Mouse (Mus musculus): ENCODE measurements around the gene Prom1. TPM values are rescaled to one million over a fixed set of nuclear protein-coding genes. Genes with fewer than 3 reads are reported as not detected.
"Not testable (repeated sequence)": the region's sequence is repeated elsewhere in the genome, so short reads cannot be mapped to it uniquely, and the experiment has no call there.

Prom1 gene
- total RNA-seq (2014; rRNA removed) (13.5 and 18.3 TPM in 2 replicates), polyA plus RNA-seq (2012; rRNA removed) (1.8 and 3.5 TPM in 2 replicates)

DNA sequence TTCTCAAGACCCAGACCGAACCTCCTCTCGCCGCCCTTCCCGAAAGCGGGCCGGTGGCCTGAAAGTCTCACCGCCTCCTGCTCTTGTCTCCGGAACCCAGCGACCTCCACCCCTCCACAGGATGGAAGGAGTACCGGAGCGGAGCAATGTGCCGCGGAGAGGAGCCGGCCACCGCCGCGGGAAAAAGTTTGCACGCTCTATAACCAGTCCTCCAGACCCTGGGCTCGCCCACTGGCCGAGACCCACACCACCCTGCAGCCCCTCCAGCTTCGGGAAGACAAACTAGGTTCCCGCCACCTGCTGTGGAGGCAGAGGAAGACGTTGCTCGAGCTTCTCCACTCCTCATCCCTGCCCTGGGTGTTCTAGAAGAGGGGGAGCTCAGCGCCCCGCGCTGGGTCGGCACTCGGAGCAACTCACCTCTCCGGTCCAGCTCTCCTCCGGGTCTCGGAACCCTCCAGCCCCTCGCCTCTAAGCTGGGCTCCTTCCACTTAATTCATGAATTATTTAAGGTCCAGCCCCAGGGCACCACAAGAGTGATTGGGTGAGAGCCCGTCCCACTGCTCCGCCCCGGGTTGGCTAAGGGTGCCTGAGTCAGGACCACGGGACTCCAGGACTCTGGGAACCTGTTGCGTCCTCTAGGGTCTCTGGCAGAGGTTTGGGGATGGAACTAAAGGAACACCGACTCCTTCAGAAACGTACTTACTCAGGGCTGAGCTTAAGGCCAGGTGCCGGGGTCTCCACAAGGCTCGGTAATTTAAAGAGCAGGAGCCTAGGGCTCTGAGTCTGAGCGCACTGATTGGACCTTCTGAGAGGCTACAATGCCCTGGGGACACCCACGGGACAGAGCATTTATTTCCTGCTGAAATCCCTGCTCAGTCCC is at the start of gene Prom1:
Gene Prom1, minus strand, starts transcription at position 802 of the 880 bp plus-strand sequence.
- no peak for TF ChIP-seq CTCF (IDR thresholded peaks at IDR 0.05; ENCODE audit: low read depth, low read length)
- TF ChIP-seq POLR2A (IDR thresholded peaks at IDR 0.05; ENCODE audit: extremely low read depth, insufficient read depth, low read length): no peak
- Histone ChIP-seq H3K4me3 (ENCODE audit: insufficient read depth, low read depth, low read length) (peak within 1 kb of the TSS; percentile 35; the same call in 1 of the 2 replicates), H3K36me3 (ENCODE audit: control insufficient read depth, insufficient read depth, low read length) (no peaks in the 10 kb centered on the region), H3K27ac (replicated peaks; ENCODE audit: insufficient read depth, low read depth, low read length) (no peak within 1 kb of the TSS), H3K9ac (ENCODE audit: low read depth, low read length) (peak within 1 kb of the TSS; percentile 8; the same call in 1 of the 2 replicates), H3K79me2 (ENCODE audit: control insufficient read depth, insufficient read depth, low read length) (no peaks in the 10 kb centered on the region), H3K27me3 (ENCODE audit: control insufficient read depth, insufficient read depth, low read length) (peaks cover 16% of the 10 kb centered on the region), H3K4me1 (ENCODE audit: control insufficient read depth, insufficient read depth, low read length) (peaks cover 18% of the 10 kb centered on the region)
- no peak for DNase-seq (ENCODE audit: extremely low read depth, low read depth, low spot score)
- 5% methylated on average over 44 of the region's 44 CpGs for WGBS

DNA sequence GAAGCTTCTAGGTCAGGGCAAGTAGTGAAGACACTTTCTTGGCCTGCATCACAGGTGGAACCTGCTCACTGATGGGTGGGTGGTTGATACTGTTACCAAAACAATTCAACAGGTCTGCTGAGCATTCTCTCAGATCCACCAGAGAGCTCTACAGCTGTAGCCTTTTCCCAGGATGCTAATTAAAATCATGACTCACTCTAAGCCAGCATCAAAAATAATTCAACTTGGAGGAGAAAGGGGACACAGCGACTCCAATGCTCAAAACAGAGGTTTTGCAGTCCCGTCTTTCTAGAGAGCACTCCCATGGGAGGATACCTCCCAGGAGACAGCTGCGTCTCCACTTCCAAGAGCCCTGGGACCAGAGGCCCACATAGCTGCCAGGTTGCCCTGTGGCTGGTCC is 45.9 kb upstream of the Prom1 start:
- no peak for TF ChIP-seq POLR2A (IDR thresholded peaks at IDR 0.05; ENCODE audit: extremely low read depth, insufficient read depth, low read length)
- no peak for TF ChIP-seq CTCF (IDR thresholded peaks at IDR 0.05; ENCODE audit: low read depth, low read length)
- WGBS: 94% methylated on average over 3 of the region's 3 CpGs
- DNase-seq (ENCODE audit: extremely low read depth, low read depth, low spot score): no peak
- no peak overlapping the region for H3K4me3 ChIP-seq (ENCODE audit: insufficient read depth, low read depth, low read length)
- no peak overlapping the region for H3K27ac ChIP-seq (replicated peaks; ENCODE audit: insufficient read depth, low read depth, low read length)
- no peaks in the 10 kb centered on the region for H3K36me3 ChIP-seq (ENCODE audit: control insufficient read depth, insufficient read depth, low read length)
- H3K4me1 ChIP-seq (ENCODE audit: control insufficient read depth, insufficient read depth, low read length): peaks cover 6% of the 10 kb centered on the region; the same call in 1 of the 2 replicates
- H3K27me3 ChIP-seq (ENCODE audit: control insufficient read depth, insufficient read depth, low read length): no peaks in the 10 kb centered on the region
- no peaks in the 10 kb centered on the region for H3K79me2 ChIP-seq (ENCODE audit: control insufficient read depth, insufficient read depth, low read length)
- H3K9ac ChIP-seq (ENCODE audit: low read depth, low read length): no peak overlapping the region

DNA sequence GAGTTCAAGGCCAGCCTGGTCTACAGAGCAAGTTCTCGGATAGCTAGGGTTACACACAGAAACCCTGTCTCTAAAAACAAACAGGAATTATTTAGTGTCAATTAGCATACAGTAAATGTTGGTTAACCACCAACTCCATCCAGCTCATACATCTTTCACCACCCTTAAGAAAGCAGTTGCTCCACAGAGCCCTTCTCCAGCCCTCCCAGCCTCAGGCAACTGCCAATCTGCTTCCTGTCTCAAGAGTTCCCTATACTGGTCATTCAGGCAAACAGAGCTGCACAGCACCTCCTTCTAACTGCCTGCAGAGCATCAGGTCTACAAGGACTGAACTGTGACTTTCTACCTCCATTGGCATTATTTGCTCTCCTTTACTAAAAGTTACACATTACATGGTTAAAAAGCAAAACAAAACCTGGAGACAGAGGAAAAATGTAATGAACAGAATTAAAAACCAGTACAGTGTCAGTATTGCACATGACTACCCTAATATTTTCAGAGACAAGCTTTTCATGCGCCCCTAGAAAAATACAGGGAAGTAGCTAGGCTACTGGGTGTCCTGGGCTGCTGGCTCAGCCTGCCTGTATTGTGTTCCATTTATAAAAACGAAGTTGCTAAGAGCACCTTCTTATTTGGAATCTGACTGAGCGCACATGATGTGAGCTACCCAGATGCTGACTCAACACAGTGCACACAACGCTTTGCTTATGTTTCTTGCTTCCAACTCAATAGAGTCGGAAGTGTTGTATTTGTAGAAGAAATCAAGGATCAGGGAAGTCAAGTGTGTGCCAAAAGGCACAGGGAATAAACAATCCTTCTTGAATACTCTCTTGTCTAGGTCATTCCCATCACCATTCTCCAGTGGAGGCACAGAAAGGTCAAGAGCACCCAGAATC is 44.9 kb upstream of the Prom1 start:
- Histone ChIP-seq H3K4me1 (ENCODE audit: control insufficient read depth, insufficient read depth, low read length) (peaks cover 4% of the 10 kb centered on the region; the same call in 1 of the 2 replicates), H3K9ac (ENCODE audit: low read depth, low read length) (no peak overlapping the region), H3K79me2 (ENCODE audit: control insufficient read depth, insufficient read depth, low read length) (no peaks in the 10 kb centered on the region), H3K27ac (replicated peaks; ENCODE audit: insufficient read depth, low read depth, low read length) (no peak overlapping the region), H3K27me3 (ENCODE audit: control insufficient read depth, insufficient read depth, low read length) (no peaks in the 10 kb centered on the region), H3K36me3 (ENCODE audit: control insufficient read depth, insufficient read depth, low read length) (no peaks in the 10 kb centered on the region), H3K4me3 (ENCODE audit: insufficient read depth, low read depth, low read length) (no peak overlapping the region)
- WGBS: 70% methylated on average over 6 of the region's 6 CpGs
- no peak for TF ChIP-seq CTCF (IDR thresholded peaks at IDR 0.05; ENCODE audit: low read depth, low read length)
- TF ChIP-seq POLR2A (IDR thresholded peaks at IDR 0.05; ENCODE audit: extremely low read depth, insufficient read depth, low read length): no peak
- no peak for DNase-seq (ENCODE audit: extremely low read depth, low read depth, low spot score)

DNA sequence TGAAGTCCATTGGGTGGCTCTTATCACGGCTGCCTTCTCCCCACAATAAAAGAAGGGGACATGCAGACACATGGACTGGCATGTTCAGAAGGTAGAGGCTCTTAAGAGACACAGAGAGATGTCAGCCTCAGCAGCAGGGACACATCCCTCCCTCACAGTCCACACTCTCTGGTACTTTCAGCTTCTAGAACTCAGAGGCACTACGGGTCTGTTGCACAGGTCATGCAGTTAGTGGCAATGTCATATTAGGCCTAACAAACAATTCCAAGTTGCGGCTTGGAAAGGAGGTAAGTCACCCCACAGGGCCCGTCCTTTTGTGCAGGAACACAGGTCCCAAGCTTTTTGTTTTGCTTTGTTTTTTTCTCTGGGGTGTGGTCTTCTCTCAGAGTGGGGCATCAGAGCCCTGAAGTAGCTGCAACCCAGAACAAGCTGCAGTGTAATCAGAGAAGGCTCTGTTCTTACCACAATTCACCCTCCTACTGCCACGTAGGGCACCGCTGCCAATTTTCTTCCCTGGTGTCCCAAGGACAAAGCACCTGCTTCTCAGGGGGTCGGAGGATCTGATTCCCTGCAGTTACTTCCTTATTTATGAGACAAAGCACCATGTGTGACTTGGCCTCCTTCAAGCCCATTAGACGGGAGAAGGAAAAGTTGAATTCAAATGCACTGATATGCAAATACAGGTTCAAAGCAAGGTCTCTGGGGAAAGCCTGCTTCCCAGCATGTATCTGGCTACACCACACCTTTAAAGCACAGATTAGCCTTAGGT is 41.8 kb upstream of the Prom1 start:
- H3K4me3 ChIP-seq (ENCODE audit: insufficient read depth, low read depth, low read length): no peak overlapping the region
- H3K27ac ChIP-seq (replicated peaks; ENCODE audit: insufficient read depth, low read depth, low read length): no peak overlapping the region
- WGBS: 78% methylated on average over 8 of the region's 8 CpGs
- DNase-seq (ENCODE audit: extremely low read depth, low read depth, low spot score): no peak
- no peaks in the 10 kb centered on the region for H3K36me3 ChIP-seq (ENCODE audit: control insufficient read depth, insufficient read depth, low read length)
- H3K4me1 ChIP-seq (ENCODE audit: control insufficient read depth, insufficient read depth, low read length): no peaks in the 10 kb centered on the region
- H3K27me3 ChIP-seq (ENCODE audit: control insufficient read depth, insufficient read depth, low read length): no peaks in the 10 kb centered on the region
- no peak overlapping the region for H3K9ac ChIP-seq (ENCODE audit: low read depth, low read length)
- TF ChIP-seq POLR2A (IDR thresholded peaks at IDR 0.05; ENCODE audit: extremely low read depth, insufficient read depth, low read length) (no peak), CTCF (IDR thresholded peaks at IDR 0.05; ENCODE audit: low read depth, low read length) (no peak)
- H3K79me2 ChIP-seq (ENCODE audit: control insufficient read depth, insufficient read depth, low read length): no peaks in the 10 kb centered on the region

DNA sequence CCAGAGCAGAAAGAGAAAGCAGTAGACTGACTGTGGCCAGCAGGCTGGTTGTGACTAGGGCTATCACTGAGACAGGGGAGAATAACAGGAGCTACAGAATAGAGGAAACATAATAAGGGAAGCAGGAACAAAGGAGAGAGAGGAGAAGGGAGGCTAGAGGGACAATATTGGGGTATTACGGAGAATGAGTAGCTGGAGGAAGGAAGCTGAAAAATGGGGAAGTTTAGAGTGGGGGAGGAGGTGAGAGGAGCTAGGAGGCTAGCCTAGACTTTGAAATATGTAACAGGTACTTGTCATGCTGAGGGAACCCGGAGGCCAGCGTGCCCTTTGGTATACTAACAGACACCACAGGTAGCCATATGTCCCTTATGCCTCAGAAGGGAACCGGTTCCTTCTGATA is 25.7 kb upstream of the Prom1 start:
- H3K9ac ChIP-seq (ENCODE audit: low read depth, low read length): no peak overlapping the region
- TF ChIP-seq CTCF (IDR thresholded peaks at IDR 0.05; ENCODE audit: low read depth, low read length) (no peak), POLR2A (IDR thresholded peaks at IDR 0.05; ENCODE audit: extremely low read depth, insufficient read depth, low read length) (no peak)
- no peak for DNase-seq (ENCODE audit: extremely low read depth, low read depth, low spot score)
- no peaks in the 10 kb centered on the region for H3K4me1 ChIP-seq (ENCODE audit: control insufficient read depth, insufficient read depth, low read length)
- H3K27ac ChIP-seq (replicated peaks; ENCODE audit: insufficient read depth, low read depth, low read length): no peak overlapping the region
- WGBS: 72% methylated on average over 4 of the region's 4 CpGs
- no peaks in the 10 kb centered on the region for H3K79me2 ChIP-seq (ENCODE audit: control insufficient read depth, insufficient read depth, low read length)
- H3K4me3 ChIP-seq (ENCODE audit: insufficient read depth, low read depth, low read length): no peak overlapping the region
- no peaks in the 10 kb centered on the region for H3K36me3 ChIP-seq (ENCODE audit: control insufficient read depth, insufficient read depth, low read length)
- H3K27me3 ChIP-seq (ENCODE audit: control insufficient read depth, insufficient read depth, low read length): 0 out of 2 replicates have a peak, but pooled peaks cover 2% of the 10 kb centered on the region

DNA sequence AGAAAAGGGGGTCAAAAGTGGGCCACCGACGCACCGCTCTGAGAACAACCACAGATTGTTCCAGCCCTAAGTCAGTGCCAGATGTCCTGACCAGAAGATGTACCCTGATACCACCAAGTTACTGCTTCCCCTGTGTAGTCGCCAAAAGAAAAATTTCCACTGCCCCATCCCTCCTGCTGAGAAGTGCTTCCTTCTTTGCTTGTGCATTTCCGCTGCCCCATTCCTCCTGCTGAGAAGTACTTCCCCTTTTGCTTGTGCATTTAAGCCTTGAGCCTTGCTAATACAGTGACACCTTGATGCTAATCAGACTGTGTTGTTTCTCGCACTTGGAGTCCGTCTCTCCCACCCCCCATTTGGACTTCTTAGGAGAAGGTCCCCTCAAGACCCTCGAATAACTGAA is 24.7 kb upstream of the Prom1 start:
- H3K79me2 ChIP-seq (ENCODE audit: control insufficient read depth, insufficient read depth, low read length); H3K4me1 ChIP-seq (ENCODE audit: control insufficient read depth, insufficient read depth, low read length); H3K27me3 ChIP-seq (ENCODE audit: control insufficient read depth, insufficient read depth, low read length); H3K27ac ChIP-seq (replicated peaks; ENCODE audit: insufficient read depth, low read depth, low read length); H3K4me3 ChIP-seq (ENCODE audit: insufficient read depth, low read depth, low read length); DNase-seq (ENCODE audit: extremely low read depth, low read depth, low spot score); H3K36me3 ChIP-seq (ENCODE audit: control insufficient read depth, insufficient read depth, low read length); H3K9ac ChIP-seq (ENCODE audit: low read depth, low read length): not testable (repeated sequence)
- 94% methylated on average over 8 of the region's 8 CpGs for WGBS
